Mouse (Mus musculus) lung, postnatal 0 days (tissue): ENCODE data around the gene Cyp26a1.

Experiments
- CTCF ChIP-seq: IDR thresholded peaks from 2 replicates; pipeline ENCODE4 v1.5.1; 2016; ENCODE audit warnings: antibody characterized with exemption, mild to moderate bottlenecking
- EP300 ChIP-seq: IDR thresholded peaks from 2 replicates; pipeline ENCODE4 v1.6.1; 2016; ENCODE audit warnings: antibody characterized with exemption, mild to moderate bottlenecking, control low read depth

GRCm38 (mm10) chr19:37698273-37699160 is 919 bp downstream of the Cyp26a1 start:
- TF ChIP-seq CTCF = no peak
- TF ChIP-seq EP300 = no peak
